Mouse (Mus musculus) hindbrain, embryonic 13.5 days (tissue): Measurements from ENCODE around the gene Gm13285. TPM values are rescaled to one million over a fixed set of nuclear protein-coding genes. Genes with fewer than 3 reads are reported as not detected.
A peak's percentile ranks its signal among the peaks of the same experiment; 100 is the strongest.
"Not testable (repeated sequence)": the region's sequence is repeated elsewhere in the genome, so short reads cannot be mapped to it uniquely, and the experiment has no call there.

Experiments used
- ATAC-seq: fragments of 200-750 bp; cut with Nextera tagmentation; 2 replicates; pipeline ENCODE4 v1.8.0; 2017; ENCODE audit warnings: moderate TSS enrichment; ENCODE audit not compliant: low FRiP score
- H3K27ac ChIP-seq: fragments of 300-500 bp; sonication (generic); 2 replicates; pipeline ENCODE4 v1.5.1; 2015; ENCODE audit warnings: inconsistent platforms, mild to moderate bottlenecking, moderate library complexity
- H3K27me3 ChIP-seq: fragments of 300-500 bp; sonication (generic); 2 replicates; pipeline ENCODE4 v1.6.1; 2015; ENCODE audit warnings: mild to moderate bottlenecking, inconsistent platforms
- H3K36me3 ChIP-seq: fragments of 300-500 bp; sonication (generic); 2 replicates; pipeline ENCODE4 v1.6.1; 2015; ENCODE audit warnings: mild to moderate bottlenecking, inconsistent platforms
- H3K4me1 ChIP-seq: fragments of 300-500 bp; sonication (generic); replicated peaks from 2 replicates; pipeline ENCODE4 v1.6.1; 2015; ENCODE audit warnings: inconsistent platforms
- H3K4me2 ChIP-seq: fragments of 300-500 bp; sonication (generic); 2 replicates; pipeline ENCODE4 v1.6.1; 2015; ENCODE audit warnings: inconsistent platforms, mild to moderate bottlenecking, moderate library complexity
- H3K4me3 ChIP-seq: fragments of 300-500 bp; sonication (generic); 2 replicates; pipeline ENCODE4 v1.5.1; 2015; ENCODE audit warnings: mild to moderate bottlenecking, inconsistent platforms
- H3K9ac ChIP-seq: fragments of 300-500 bp; sonication (generic); 2 replicates; pipeline ENCODE4 v1.6.1; 2015; ENCODE audit warnings: mild to moderate bottlenecking, inconsistent platforms
- H3K9me3 ChIP-seq: fragments of 300-500 bp; sonication (generic); 2 replicates; pipeline ENCODE4 v1.6.1; 2016; ENCODE audit warnings: inconsistent platforms
- WGBS: fragments of 180-500 bp; shearing (Covaris S2); methylation state at CpG from one replicate; pipeline ENCODE4 v1.1.7; 2015; 5-methylcytosine and 5-hydroxymethylcytosine counted together
- polyA plus RNA-seq: library from polyadenylated mRNA; unstranded; fragments of >200 nt; fragmentation: Nextera tagmentation; extraction: Ambion mirVana; gene quantifications from 2 replicates; pipeline ENCODE4 v1.2.1, GENCODE M21; 2015

Gene Gm13285
- polyA plus RNA-seq, 1 experiment from 2014 or later = not detected

DNA sequence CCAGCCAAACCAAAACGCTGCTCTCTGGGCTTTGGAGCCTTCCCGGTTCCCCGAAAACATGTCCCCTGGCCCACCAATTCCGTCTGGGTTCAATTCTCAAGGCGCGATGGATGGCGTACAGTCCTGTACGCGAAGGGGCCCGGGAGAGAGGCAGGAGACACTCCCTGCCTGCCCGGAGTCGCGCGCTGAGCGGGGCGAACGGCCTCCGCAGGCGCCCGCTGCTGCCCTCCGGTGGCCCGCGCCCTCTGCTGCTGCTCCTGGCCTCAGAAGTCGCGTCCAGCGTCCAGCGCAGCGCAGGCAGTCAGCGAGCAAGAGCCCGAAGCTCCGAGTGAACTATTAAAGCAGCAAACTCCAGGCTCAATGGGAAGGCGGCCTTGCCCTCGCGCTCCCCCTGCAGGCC is 6.3 kb downstream of the Gm13285 start:
- peak overlapping the region; percentile 22; the same call in 1 of the 2 replicates for H3K4me3 ChIP-seq
- not testable (repeated sequence) for H3K27me3 ChIP-seq, H3K36me3 ChIP-seq, H3K27ac ChIP-seq, H3K9me3 ChIP-seq, ATAC-seq, H3K4me1 ChIP-seq, H3K9ac ChIP-seq
- WGBS = 2% methylated on average over 12 of the region's 34 CpGs
- H3K4me2 ChIP-seq = peak overlapping the region; percentile 48

DNA sequence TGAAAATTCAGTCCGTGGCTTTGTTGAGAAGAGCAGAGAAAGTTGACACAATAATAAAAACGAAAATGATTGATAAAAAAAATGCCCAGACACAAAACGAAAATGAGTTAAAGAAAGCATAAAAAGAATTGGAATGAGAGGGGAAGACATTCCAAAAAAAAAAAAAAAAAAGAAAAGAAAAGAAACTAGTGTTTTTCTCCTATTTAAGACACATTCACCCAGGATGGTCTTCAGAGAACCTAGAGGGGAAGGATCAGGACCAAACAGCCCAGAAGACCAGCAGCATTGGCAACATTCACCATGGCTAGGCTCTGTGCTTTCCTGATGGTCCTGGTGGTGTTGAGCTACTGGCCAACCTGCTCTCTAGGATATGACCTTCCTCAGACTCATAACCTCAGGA is 16.5 kb downstream of the Gm13285 start, which contains the start of gene Ifna7:
Gene Ifna7, plus strand, starts transcription at position 301 of the 400 bp plus-strand sequence.
- no peaks in the 10 kb centered on the region for H3K36me3 ChIP-seq
- no peaks in the 10 kb centered on the region for H3K9me3 ChIP-seq
- H3K4me2 ChIP-seq = no peak within 1 kb of the TSS
- no peaks in the 10 kb centered on the region for H3K4me1 ChIP-seq
- 74% methylated on average over 3 of the region's 3 CpGs for WGBS
- ATAC-seq = no peak
- no peak within 1 kb of the TSS for H3K4me3 ChIP-seq
- no peaks in the 10 kb centered on the region for H3K27me3 ChIP-seq
- no peak within 1 kb of the TSS for H3K9ac ChIP-seq
- H3K27ac ChIP-seq = no peak within 1 kb of the TSS

DNA sequence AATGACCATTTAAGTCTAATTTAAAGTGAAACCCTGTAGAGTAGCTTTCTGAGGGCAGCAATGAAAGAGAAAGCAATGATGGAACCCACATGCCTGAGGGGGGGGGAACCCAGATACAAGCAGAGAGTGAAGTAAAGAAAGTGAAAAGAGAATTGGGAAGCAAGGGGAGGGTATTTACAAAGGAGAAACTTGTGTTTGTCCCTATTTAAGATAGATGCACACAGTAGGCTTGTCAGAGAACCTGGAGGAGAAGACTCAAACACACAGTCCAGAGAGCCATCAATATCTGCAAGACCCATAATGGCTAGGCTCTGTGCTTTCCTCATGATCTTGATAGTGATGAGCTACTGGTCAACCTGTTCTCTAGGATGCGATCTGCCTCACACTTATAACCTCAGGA is 20.2 kb downstream of the Gm13285 start, which contains the start of gene Ifna11:
Gene Ifna11, plus strand, starts transcription at position 301 of the 400 bp plus-strand sequence.
- Histone ChIP-seq H3K4me1 (no peaks in the 10 kb centered on the region), H3K36me3 (no peaks in the 10 kb centered on the region), H3K4me2 (no peak within 1 kb of the TSS), H3K27me3 (no peaks in the 10 kb centered on the region), H3K9ac (no peak within 1 kb of the TSS), H3K27ac (no peak within 1 kb of the TSS), H3K4me3 (no peak within 1 kb of the TSS), H3K9me3 (no peaks in the 10 kb centered on the region)
- WGBS = 97% methylated on average over 1 of the region's 1 CpGs
- ATAC-seq = no peak

DNA sequence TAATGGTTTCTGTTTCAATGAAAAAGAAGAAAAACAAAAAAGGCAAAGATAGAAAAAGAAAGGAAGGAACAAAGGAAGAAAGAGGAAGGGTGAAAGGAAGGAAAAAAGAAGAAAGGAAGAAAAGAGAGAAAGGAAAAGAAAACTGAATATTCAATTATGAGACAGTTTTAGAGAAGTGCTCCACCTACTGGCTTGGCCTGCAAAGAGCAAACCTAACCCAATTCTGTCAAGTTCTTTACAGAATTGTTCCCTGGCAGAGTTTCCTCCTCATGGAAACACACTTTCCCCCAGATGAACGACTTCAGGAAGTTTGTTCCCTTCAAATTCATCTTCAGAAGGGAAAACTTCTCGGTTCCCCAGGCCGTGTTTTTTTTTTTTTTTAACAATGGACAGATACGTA is 23.5 kb downstream of the Gm13285 start:
- H3K4me1 ChIP-seq = no peaks in the 10 kb centered on the region
- H3K27me3 ChIP-seq = no peaks in the 10 kb centered on the region
- no peak overlapping the region for H3K4me2 ChIP-seq
- ATAC-seq = no peak
- WGBS = 26% methylated on average over 4 of the region's 4 CpGs
- no peak overlapping the region for H3K9ac ChIP-seq
- H3K27ac ChIP-seq = no peak overlapping the region
- no peaks in the 10 kb centered on the region for H3K9me3 ChIP-seq
- no peaks in the 10 kb centered on the region for H3K36me3 ChIP-seq
- no peak overlapping the region for H3K4me3 ChIP-seq

DNA sequence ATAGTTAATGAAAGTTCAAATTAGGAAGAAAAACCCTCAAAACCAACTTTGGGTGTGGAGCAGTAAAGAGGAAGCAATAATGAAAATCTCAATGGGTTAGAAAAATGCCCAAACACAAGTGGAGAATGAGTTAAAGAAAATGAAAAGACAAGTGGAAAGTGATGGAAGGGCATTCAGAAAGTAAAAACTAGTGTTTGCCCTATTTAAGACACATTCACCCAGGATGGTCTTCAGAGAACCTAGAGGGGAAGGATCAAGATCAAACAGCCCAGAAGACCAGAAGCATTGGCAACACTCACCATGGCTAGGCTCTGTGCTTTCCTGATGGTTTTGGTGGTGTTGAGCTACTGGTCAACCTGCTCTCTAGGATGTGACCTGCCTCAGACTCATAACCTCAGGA is 27.7 kb downstream of the Gm13285 start, which contains the start of gene Ifna6:
Gene Ifna6, plus strand, starts transcription at position 301 of the 400 bp plus-strand sequence.
- H3K4me2 ChIP-seq, H3K4me1 ChIP-seq, H3K4me3 ChIP-seq, H3K27ac ChIP-seq, H3K9me3 ChIP-seq, H3K9ac ChIP-seq, H3K36me3 ChIP-seq, ATAC-seq, H3K27me3 ChIP-seq: not testable (repeated sequence)

DNA sequence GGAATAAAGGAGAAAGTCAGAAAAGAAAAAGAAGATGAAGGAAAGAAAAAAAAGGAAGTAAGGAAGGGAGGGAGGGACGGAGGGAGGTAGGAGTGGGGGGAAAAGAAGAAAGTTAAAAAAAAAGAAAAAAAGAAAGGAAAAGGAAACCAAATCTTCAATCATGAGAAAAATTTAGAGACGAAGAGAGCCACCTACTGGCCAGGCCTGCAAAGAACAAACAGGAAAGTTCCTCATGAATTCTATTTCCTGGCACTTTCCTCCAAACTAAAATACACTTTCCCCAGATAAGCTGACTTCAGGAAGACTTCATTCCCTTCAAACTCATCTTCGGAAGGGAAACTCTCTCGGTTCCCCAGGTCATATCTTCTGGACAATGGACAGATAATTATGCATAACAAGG is 31.1 kb downstream of the Gm13285 start:
- Histone ChIP-seq H3K27me3 (no peaks in the 10 kb centered on the region), H3K4me1 (no peaks in the 10 kb centered on the region), H3K9me3 (no peaks in the 10 kb centered on the region), H3K27ac (no peak overlapping the region), H3K4me3 (no peak overlapping the region), H3K36me3 (no peaks in the 10 kb centered on the region), H3K9ac (no peak overlapping the region), H3K4me2 (no peak overlapping the region)
- no peak for ATAC-seq
- 23% methylated on average over 4 of the region's 4 CpGs for WGBS

GRCm38 (mm10) chr4:88835225-88835624 is 35.8 kb downstream of the Gm13285 start, which contains the start of gene Ifna5:
TSS of gene Ifna5 (plus strand) at chr4:88835525.
- not testable (repeated sequence) for ATAC-seq, H3K4me1 ChIP-seq, H3K4me2 ChIP-seq, H3K9ac ChIP-seq, H3K4me3 ChIP-seq, H3K9me3 ChIP-seq, H3K27ac ChIP-seq, H3K36me3 ChIP-seq, H3K27me3 ChIP-seq
- WGBS = 88% methylated on average over 1 of the region's 1 CpGs

DNA sequence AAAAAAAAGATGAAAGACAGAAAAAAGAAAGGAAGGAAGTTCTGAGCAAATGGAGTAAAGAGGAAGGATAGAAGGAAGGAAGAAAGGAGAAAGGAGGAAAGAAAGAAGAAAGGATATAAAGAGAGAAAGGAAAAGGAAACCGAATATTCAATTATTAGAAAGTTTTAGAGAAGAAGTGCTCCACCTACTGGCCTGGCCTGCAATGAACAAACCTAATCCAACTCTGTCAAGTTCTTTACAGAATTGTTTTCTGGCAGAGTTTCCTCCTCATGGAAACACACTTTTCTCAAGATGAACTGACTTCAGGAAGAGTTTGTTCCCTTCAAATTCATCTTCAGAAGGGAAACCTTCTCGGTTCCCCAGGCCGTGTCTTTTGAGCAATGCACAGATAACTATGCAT is 39.4 kb downstream of the Gm13285 start:
- no peak for ATAC-seq
- H3K4me1 ChIP-seq = no peaks in the 10 kb centered on the region
- no peaks in the 10 kb centered on the region for H3K9me3 ChIP-seq
- H3K9ac ChIP-seq = no peak overlapping the region
- no peaks in the 10 kb centered on the region for H3K36me3 ChIP-seq
- WGBS = 46% methylated on average over 3 of the region's 3 CpGs
- H3K4me3 ChIP-seq = no peak overlapping the region
- H3K27ac ChIP-seq = no peak overlapping the region
- H3K4me2 ChIP-seq = no peak overlapping the region
- H3K27me3 ChIP-seq = no peaks in the 10 kb centered on the region

- no peaks in the 10 kb centered on the region for H3K36me3 ChIP-seq
- WGBS = 85% methylated on average over 3 of the region's 3 CpGs
- H3K9ac ChIP-seq = no peak overlapping the region
- no peaks in the 10 kb centered on the region for H3K9me3 ChIP-seq
- no peaks in the 10 kb centered on the region for H3K27me3 ChIP-seq
- no peak for ATAC-seq
- no peak overlapping the region for H3K4me2 ChIP-seq
- no peak overlapping the region for H3K27ac ChIP-seq
- H3K4me3 ChIP-seq = no peak overlapping the region
- no peaks in the 10 kb centered on the region for H3K4me1 ChIP-seq
Observed at GRCm38 (mm10) chr4:88840058-88840457, 40.6 kb downstream of the Gm13285 start.

DNA sequence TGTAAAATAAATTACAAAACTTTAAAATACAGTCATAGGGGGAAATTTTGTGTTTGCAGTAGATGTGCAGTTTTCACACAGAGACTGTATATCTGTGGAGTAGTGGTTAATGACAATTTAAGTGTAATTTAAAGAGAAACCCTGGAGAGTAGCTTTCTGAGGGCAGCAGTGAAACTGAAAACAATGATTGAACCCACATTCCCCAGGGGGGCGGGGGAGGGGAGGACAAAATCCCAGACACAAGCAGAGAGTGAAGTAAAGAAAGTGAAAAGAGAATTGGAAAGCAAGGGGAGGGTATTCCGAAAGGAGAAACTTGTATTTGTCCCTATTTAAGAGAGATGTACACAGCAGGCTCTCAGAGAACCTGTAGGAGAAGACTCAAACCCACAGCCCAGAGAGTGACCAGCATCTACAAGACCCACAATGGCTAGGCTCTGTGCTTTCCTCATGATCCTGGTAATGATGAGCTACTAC is 42.0 kb downstream of the Gm13285 start, which contains the start of gene Ifna4:
Gene Ifna4, plus strand, starts transcription at position 424 of the 474 bp plus-strand sequence.
- no peak within 1 kb of the TSS for H3K4me2 ChIP-seq
- WGBS = 36% methylated on average over 2 of the region's 2 CpGs
- no peak within 1 kb of the TSS for H3K27ac ChIP-seq
- no peak for ATAC-seq
- no peak within 1 kb of the TSS for H3K9ac ChIP-seq
- H3K27me3 ChIP-seq = no peaks in the 10 kb centered on the region
- no peaks in the 10 kb centered on the region for H3K36me3 ChIP-seq
- no peaks in the 10 kb centered on the region for H3K4me1 ChIP-seq
- no peaks in the 10 kb centered on the region for H3K9me3 ChIP-seq
- H3K4me3 ChIP-seq = no peak within 1 kb of the TSS

DNA sequence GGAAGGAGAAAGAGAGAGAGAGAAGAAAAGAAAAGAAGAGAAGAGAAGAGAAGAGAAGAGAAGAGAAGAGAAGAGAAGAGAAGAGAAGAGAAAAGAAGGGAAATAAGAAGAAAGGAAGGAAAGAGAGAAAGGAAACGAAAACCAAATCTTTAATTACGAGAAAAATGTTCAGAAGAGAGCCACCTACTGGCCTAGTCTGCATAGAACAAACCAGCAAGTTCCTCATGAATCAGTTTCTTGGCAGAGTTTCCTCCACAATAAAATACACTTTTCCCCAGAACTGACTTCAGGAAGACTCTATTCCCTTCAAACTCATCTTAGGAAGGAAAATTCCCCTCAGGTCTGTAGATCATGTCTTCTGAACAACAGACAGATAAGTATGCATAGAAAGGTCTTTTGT is 45.9 kb downstream of the Gm13285 start:
- Histone ChIP-seq H3K4me3 (no peak overlapping the region), H3K27me3 (no peaks in the 10 kb centered on the region), H3K27ac (no peak overlapping the region), H3K4me2 (no peak overlapping the region), H3K4me1 (no peaks in the 10 kb centered on the region), H3K9me3 (no peaks in the 10 kb centered on the region), H3K9ac (no peak overlapping the region), H3K36me3 (no peaks in the 10 kb centered on the region)
- WGBS = 50% methylated on average over 2 of the region's 2 CpGs
- no peak for ATAC-seq

- Histone ChIP-seq H3K4me1 (peaks cover 5% of the 10 kb centered on the region; the same call in 1 of the 2 replicates), H3K4me2 (no peak within 1 kb of the TSS), H3K9me3 (no peaks in the 10 kb centered on the region), H3K9ac (no peak within 1 kb of the TSS), H3K36me3 (no peaks in the 10 kb centered on the region), H3K4me3 (no peak within 1 kb of the TSS), H3K27me3 (no peaks in the 10 kb centered on the region), H3K27ac (no peak within 1 kb of the TSS)
- ATAC-seq = no peak
- WGBS = 74% methylated on average over 1 of the region's 1 CpGs
Observed at GRCm38 (mm10) chr4:88849698-88850097, 50.2 kb downstream of the Gm13285 start, which contains the start of gene Ifna1. TSS of gene Ifna1 (plus strand) at chr4:88850087.
